Mouse (Mus musculus) stomach, postnatal 0 days (tissue): ENCODE measurements at regions not wholly inside any gene's neighbourhood (a gene's known extent, or its start where the extent isn't known, plus 50 kb on each side); places are given as distances from the start of the nearest gene placed in this dataset.

Source experiments
- ATAC-seq: fragments of 200-750 bp; cut with Nextera tagmentation; 2 replicates; pipeline ENCODE4 v1.8.0; 2017; ENCODE audit not compliant: low FRiP score, low TSS enrichment
- DNase-seq: peaks from one replicate; pipeline ENCODE4 v3.0.0-alpha.2; 2016; ENCODE audit warnings: low spot score
- H3K27ac ChIP-seq: fragments of 300-500 bp; sonication (generic); replicated peaks from 2 replicates; pipeline ENCODE4 v1.5.1; 2014; ENCODE audit warnings: mild to moderate bottlenecking, control low read depth
- H3K27me3 ChIP-seq: fragments of 300-500 bp; sonication (generic); 2 replicates; pipeline ENCODE4 v1.6.1; 2014; ENCODE audit warnings: low read length; ENCODE audit not compliant: control insufficient read depth, insufficient read depth
- H3K36me3 ChIP-seq: fragments of 300-500 bp; sonication (generic); 2 replicates; pipeline ENCODE4 v1.6.1; 2014; ENCODE audit warnings: low read length, mixed read lengths; ENCODE audit not compliant: control insufficient read depth, insufficient read depth
- H3K4me1 ChIP-seq: fragments of 300-500 bp; sonication (generic); replicated peaks from 2 replicates; pipeline ENCODE4 v1.6.1; 2014; ENCODE audit warnings: antibody characterized with exemption; ENCODE audit not compliant: control insufficient read depth, insufficient read depth
- H3K4me2 ChIP-seq: fragments of 300-500 bp; sonication (generic); replicated peaks from 2 replicates; pipeline ENCODE4 v1.6.1; 2014; ENCODE audit warnings: low read depth, mild to moderate bottlenecking, control low read depth, moderate library complexity
- H3K4me3 ChIP-seq: fragments of 300-500 bp; sonication (generic); 2 replicates; pipeline ENCODE4 v1.5.1; 2014; ENCODE audit warnings: low read depth, low read length, control low read depth
- H3K9ac ChIP-seq: fragments of 300-500 bp; sonication (generic); 2 replicates; pipeline ENCODE4 v1.6.1; 2014; ENCODE audit warnings: mild to moderate bottlenecking, low read length, control low read depth, mixed read lengths
- H3K9me3 ChIP-seq: fragments of 300-500 bp; sonication (generic); 2 replicates; pipeline ENCODE4 v1.6.1; 2016; ENCODE audit warnings: low read length; ENCODE audit not compliant: control insufficient read depth
- CTCF ChIP-seq: IDR thresholded peaks from 2 replicates; pipeline ENCODE4 v1.5.1; 2016; ENCODE audit warnings: antibody characterized with exemption, low read depth, mild to moderate bottlenecking, moderate library complexity
- EP300 ChIP-seq: optimal IDR thresholded peaks from 2 replicates; pipeline ENCODE3; 2016; ENCODE audit warnings: antibody characterized with exemption
- WGBS: fragments of 180-500 bp; shearing (Covaris S2); extraction: QIAGEN DNeasy Blood & Tissue Kit; methylation state at CpG from one replicate; pipeline ENCODE4 v1.1.7; 2014; 5-methylcytosine and 5-hydroxymethylcytosine counted together

GRCm38 (mm10) chr1:42167790-42168572 lies 527.6 kb upstream of the Pou3f3 start:
- Histone ChIP-seq H3K4me3 (no peak overlapping the region), H3K27ac (no peak overlapping the region), H3K4me1 (no peaks in the 10 kb centered on the region), H3K4me2 (no peak overlapping the region), H3K27me3 (no peaks in the 10 kb centered on the region), H3K36me3 (no peaks in the 10 kb centered on the region), H3K9me3 (no peaks in the 10 kb centered on the region), H3K9ac (no peak overlapping the region)
- 66% methylated on average over 7 of the region's 7 CpGs for WGBS
- TF ChIP-seq CTCF: no peak
- TF ChIP-seq EP300: no peak
- no peak for DNase-seq
- ATAC-seq: no peak

GRCm38 (mm10) chr1:42169505-42169904 lies 526.1 kb upstream of the Pou3f3 start:
- Histone ChIP-seq H3K36me3 (no peaks in the 10 kb centered on the region), H3K4me3 (no peak overlapping the region), H3K27me3 (no peaks in the 10 kb centered on the region), H3K9ac (no peak overlapping the region), H3K4me2 (no peak overlapping the region), H3K9me3 (no peaks in the 10 kb centered on the region), H3K4me1 (no peaks in the 10 kb centered on the region), H3K27ac (no peak overlapping the region)
- WGBS: 80% methylated on average over 3 of the region's 3 CpGs
- ATAC-seq (no peak), DNase-seq (no peak)
- no peak for TF ChIP-seq EP300
- no peak for TF ChIP-seq CTCF

GRCm38 (mm10) chr1:42186295-42186694 lies 509.3 kb upstream of the Pou3f3 start:
- no peaks in the 10 kb centered on the region for H3K4me1 ChIP-seq
- no peak overlapping the region for H3K4me3 ChIP-seq
- H3K4me2 ChIP-seq: no peak overlapping the region
- no peak overlapping the region for H3K27ac ChIP-seq
- no peak for DNase-seq
- H3K9me3 ChIP-seq: no peaks in the 10 kb centered on the region
- ATAC-seq: no peak
- no peak for TF ChIP-seq EP300
- TF ChIP-seq CTCF: no peak
- H3K27me3 ChIP-seq: no peaks in the 10 kb centered on the region
- H3K36me3 ChIP-seq: no peaks in the 10 kb centered on the region
- no peak overlapping the region for H3K9ac ChIP-seq

GRCm38 (mm10) chr1:42228098-42228497 lies 467.5 kb upstream of the Pou3f3 start:
- no peak for TF ChIP-seq EP300
- no peak for TF ChIP-seq CTCF
- WGBS: 80% methylated on average over 1 of the region's 1 CpGs
- no peaks in the 10 kb centered on the region for H3K36me3 ChIP-seq
- ATAC-seq: no peak
- H3K27me3 ChIP-seq: no peaks in the 10 kb centered on the region
- no peak overlapping the region for H3K27ac ChIP-seq
- no peaks in the 10 kb centered on the region for H3K9me3 ChIP-seq
- H3K4me2 ChIP-seq: no peak overlapping the region
- no peak overlapping the region for H3K9ac ChIP-seq
- H3K4me3 ChIP-seq: no peak overlapping the region
- no peak for DNase-seq
- H3K4me1 ChIP-seq: no peaks in the 10 kb centered on the region

- no peak for DNase-seq
- Histone ChIP-seq H3K4me3 (no peak overlapping the region; the same call in 1 of the 2 replicates), H3K36me3 (no peaks in the 10 kb centered on the region), H3K4me2 (peak overlapping the region; percentile 8; the same call in 1 of the 2 replicates), H3K9ac (no peak overlapping the region), H3K4me1 (no peaks in the 10 kb centered on the region), H3K9me3 (no peaks in the 10 kb centered on the region), H3K27ac (no peak overlapping the region), H3K27me3 (no peaks in the 10 kb centered on the region)
- TF ChIP-seq EP300: no peak
- no peak for TF ChIP-seq CTCF
- WGBS: 32% methylated on average over 12 of the region's 12 CpGs
- ATAC-seq: no peak
Observed at GRCm38 (mm10) chr1:42229711-42230110, 465.9 kb upstream of the Pou3f3 start.

GRCm38 (mm10) chr1:42230469-42231040 lies 465.0 kb upstream of the Pou3f3 start:
- Histone ChIP-seq H3K27ac (no peak overlapping the region), H3K4me1 (no peaks in the 10 kb centered on the region), H3K4me3 (no peak overlapping the region), H3K27me3 (no peaks in the 10 kb centered on the region), H3K9ac (no peak overlapping the region), H3K4me2 (no peak overlapping the region), H3K9me3 (no peaks in the 10 kb centered on the region), H3K36me3 (no peaks in the 10 kb centered on the region)
- 77% methylated on average over 21 of the region's 21 CpGs for WGBS
- no peak for ATAC-seq
- TF ChIP-seq EP300: no peak
- DNase-seq: no peak
